Mouse (Mus musculus) gonadal fat pad, adult 2 months (tissue): ENCODE data around the gene Gm28048. TPM values are rescaled to one million over a fixed set of nuclear protein-coding genes. Genes with fewer than 3 reads are reported as not detected.

Experiments used
- DNase-seq: peaks from one replicate; pipeline ENCODE4 v3.0.0-alpha.2; 2012; ENCODE audit warnings: low read depth
- polyA plus RNA-seq: library from polyadenylated mRNA; depleted of rRNA; stranded (reverse); fragments of >200 nt; gene quantifications from 2 replicates; pipeline ENCODE4 v1.2.3, GENCODE M21; 2012; rRNA removed

The Gm28048 gene
- polyA plus RNA-seq, 1 experiment, result 0.49 TPM

DNA sequence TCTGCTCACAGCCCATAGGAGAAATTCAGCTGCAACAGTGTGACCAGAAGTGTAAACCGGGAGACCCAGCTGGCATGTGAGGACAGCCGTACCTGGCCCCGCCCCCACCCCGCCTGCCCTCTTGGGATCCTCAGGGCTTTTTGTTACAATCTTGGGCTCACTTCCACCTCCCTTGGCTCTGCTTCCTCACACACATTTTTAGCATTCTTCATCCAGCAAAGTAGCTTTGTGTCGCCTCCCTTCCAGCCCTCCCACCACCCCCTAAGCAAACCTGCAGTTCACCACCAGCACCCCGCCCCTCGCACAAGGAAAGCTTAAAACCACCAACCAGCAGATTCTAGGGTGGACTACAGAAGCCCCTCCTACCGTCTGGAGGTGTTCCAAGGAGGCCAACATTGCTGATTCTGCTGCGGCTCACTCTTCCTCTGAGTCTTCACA, 181.9 kb downstream of the Gm28048 start:
- no peak for DNase-seq

DNA sequence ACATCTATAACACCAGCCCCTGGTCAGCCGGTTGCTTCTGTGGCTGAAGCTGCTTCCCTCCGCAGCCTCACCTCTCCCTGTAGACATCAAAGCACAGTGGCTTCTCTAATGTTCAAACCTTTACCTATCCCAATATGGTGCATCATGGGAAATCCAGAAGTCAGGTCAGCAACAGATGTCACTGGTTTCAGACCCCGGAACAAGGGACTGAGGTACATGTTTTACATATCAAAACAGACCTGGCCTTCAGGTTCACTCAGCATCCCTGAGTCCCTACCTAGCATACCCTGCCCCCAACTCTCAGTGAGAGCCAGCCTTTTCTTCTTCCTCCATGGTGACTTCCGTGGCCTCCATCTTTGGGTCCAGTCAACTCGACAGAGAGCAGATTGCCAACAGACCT, 183.0 kb downstream of the Gm28048 start:
- no peak for DNase-seq

DNA sequence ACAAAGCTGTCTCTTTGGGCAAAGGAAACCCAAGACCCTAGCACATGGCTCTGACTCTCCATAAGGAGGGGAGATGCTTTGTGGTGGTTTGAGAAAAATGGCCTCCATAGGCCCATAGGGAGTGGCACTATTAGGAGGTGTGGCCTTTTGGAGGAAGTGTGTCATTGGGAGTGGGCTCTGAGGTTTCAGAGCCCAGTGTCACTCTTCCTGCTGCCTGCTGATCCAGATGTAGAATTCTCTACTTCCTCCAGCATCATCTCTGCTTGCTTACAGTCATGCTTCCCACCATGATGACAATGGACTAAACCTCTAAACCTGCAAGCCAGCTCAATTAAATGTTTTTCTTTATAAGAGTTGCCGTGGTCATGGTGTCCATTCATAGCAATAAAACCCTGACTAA, 187.2 kb downstream of the Gm28048 start:
- DNase-seq, result no peak

DNA sequence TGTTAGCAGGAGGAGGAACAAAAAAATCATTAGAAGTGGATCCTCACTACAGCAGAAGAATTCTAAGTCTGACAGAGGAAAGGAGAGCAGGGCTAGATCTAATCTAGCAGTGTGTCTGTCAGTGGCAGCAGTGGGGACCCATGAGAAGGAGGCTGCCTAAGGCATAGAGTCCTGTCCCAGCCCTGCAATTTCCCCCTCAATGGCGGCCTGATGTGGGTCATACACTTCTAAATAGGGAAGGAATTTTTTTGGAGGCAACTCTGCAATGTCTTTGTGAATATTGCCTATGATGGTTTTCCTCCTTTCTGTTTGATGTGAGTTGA, 188.0 kb downstream of the Gm28048 start:
- DNase-seq, result no peak

DNA sequence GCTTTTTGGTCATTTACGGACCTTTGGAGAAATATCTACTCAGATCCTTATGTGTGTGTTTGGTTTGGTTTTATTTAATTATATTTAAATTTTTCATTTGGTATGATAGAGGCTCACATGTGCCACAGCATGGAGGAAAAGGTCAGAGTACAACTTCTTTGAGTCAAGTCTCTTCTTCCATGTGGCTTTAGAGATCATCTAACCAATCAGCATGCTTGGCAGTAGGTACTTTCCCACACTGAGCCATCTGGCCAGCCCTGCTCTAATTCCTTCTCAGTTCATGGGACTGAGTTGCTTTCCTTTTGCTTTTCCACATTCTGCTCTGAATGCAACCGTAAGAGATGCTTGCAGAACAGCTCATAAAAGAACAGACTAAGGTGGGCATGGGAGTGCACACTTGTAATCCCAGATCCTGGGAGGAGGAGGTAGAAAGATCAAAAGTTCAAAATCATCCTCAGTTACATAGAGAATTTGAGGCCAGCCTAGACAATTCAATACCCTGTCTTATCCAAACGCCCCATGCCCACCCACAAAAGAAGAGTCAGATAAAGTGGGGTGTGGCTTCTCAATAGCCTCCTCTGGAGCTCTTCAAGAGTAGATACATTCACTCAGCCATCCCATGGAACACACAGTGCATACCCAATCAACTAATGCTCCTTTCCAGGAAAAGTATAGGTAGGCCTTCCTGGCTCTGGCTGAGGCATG, 188.6 kb downstream of the Gm28048 start:
- DNase-seq, result no peak

DNA sequence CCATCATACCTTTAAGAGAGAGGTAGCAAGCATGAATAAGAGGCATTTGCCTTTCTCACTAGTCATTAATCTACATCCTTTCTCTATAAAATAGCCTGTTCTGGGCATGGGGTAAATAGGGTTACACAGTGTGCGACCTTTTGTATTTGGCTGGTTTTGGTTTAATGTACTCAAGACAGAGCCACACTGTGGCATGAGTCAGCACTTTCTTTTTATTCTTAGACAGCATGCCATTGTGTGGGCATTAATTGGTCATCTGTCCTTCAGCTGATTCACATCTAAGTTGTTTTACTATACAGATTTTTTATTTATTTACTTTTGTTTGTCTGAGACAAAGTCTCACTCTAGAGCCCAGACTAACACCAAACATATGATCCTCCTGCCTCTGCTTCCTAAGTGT, 189.7 kb downstream of the Gm28048 start:
- DNase-seq, result no peak

DNA sequence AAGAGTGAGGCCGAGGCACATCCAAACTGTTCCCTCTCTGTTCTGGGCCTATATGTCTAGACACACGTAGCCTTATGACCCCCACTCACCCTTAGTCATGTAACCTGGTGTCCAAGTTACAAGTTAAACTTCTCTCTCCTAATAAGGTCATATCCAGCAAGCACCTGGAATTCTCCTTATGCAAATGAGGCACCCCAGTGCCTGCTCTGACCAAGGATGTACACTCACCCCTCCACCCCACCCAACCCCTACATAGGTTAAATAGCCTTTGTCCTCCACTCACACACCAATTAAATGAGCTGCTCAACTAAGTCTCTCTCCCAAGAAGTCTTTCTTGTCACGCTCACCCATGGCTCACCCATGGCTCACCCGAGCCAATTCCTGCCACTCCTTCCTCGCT, 190.2 kb downstream of the Gm28048 start:
- DNase-seq, result no peak

DNA sequence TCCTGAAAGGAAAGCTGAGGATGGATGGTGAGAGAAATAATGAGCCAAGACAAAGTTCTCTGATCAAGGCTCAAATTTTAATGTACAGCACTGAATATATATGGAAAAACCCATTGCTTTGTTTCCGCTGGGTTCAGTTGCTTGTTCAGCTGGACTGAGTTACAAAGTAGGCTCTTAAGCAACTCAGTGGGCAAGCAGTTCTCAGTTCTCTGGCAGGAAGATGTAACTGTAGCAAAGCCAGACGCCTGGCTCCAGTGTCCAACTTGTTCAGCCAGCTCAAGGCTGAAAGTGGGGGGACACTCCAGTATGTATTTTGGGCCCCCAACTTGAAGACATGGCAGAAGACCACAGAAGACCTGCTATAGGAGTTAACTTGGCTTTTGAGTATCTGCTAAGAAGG, 194.1 kb downstream of the Gm28048 start:
- no peak for DNase-seq

Other genes with a start within 250 kb of the Gm28048 start
- 6.7 and 8.1 TPM in 2 replicates for gene B3gnt2, start 121.1 kb downstream of the Gm28048 start, polyA plus RNA-seq
- gene Zrsr1, start 10.1 kb downstream of the Gm28048 start, polyA plus RNA-seq, result 7.5 and 10.3 TPM in 2 replicates
- gene Commd1, start 292 bp upstream of the Gm28048 start, polyA plus RNA-seq, result 15.6 and 16.4 TPM in 2 replicates
- 78.2 and 148 TPM in 2 replicates for gene Cct4, start 8.4 kb upstream of the Gm28048 start, polyA plus RNA-seq
- gene Fam161a, start 25.4 kb upstream of the Gm28048 start, polyA plus RNA-seq, result 2.5 and 2.8 TPM in 2 replicates